Mouse (Mus musculus): Measurements from ENCODE around the gene Ptprm.

Ptprm gene

DNA sequence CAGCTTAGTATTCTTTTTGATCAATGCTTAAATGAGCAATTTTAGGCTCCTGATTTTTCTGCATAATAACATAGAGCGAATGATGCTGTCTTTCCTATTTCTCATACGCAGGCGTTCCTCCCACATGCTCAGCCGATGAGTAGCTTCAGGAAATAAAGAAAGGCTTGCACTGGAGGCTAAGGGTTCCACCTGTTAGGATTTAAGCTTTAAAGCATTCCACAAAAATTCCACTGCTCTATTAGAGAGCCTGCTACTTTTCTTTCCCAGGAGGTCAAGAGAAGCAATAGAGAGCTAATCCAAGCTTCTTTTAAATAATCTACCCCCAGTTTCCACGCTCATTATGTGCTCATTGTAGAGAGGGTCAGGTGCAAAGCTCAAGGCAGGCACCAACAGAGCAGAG is 127.3 kb downstream of the Ptprm start:
- DNase-seq (ENCODE audit: low read depth, low spot score), result no peak

DNA sequence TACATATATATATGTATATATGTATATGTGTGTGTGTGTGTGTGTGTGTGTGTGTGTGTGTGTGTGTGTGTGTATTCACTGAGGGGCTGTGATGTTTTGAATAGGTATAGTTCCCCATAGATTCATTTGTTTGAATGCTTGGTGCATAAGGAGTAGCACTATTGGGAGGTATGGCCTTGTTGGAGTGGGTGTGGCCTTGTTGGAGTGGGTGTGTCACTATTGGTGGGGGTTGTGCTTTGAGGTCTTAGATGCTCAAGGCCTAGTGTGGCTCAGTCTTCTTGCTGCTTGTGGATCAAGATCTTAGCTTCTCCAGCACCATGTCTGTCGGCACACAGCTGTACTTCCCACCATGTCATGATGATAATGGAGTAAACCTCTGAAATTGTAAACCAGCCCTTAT is 138.9 kb downstream of the Ptprm start:
- no peak for DNase-seq (ENCODE audit: low read depth, low spot score)

DNA sequence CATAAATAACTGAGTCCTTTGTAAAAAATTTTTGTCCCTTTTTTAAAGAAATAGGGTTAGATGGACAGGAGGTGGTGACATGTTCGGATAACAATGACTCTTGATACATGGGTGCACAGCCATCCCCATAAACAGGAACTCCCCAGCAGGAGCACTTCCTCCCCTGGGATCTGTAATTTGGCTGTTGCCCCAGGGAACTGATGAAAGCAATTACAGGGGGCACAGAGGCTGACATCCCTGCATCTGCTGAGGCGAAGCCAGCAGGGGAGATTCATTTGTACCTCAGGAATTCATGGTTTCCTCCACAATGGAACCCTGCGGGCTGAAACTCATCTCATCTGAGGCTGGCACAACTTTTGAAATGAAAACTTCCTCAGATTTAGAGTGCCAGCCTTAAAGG is 140.5 kb downstream of the Ptprm start:
- DNase-seq (ENCODE audit: low read depth, low spot score), result no peak

DNA sequence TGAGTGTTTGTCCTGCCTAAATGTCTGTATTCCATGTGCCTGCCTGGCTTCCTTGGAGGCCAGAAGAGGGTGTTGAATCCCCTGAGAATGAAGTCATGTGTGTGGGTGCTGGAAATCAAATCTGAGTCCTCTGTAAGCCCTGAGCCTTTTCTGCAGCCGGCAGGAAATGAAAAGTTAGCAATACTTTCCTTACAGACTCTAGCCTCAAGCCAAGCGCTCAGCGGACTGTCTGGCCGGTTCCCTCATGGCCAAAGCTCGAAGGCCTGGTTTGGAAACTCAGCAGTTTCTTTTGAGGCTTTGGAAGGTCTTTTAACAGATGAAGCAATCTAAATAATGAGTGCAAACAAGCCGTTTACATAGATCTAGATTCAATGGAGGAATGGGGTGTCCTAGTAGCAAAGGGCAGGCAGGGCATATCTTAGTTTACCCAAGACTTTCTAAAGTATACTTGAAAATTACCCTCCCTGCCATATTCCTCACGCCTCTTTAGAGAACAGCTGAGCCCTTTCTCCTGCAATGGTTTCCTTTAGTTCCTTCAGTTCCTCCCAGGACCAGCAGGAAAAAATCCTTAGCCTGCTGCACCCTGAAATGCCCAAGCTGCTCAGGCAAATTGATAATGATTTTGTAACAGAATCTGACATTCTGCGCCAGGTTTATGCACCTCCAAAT is 144.4 kb downstream of the Ptprm start:
- no peak for DNase-seq (ENCODE audit: low read depth, low spot score)

GRCm38 (mm10) chr17:67208600-67208999 is 145.7 kb downstream of the Ptprm start:
- no peak for DNase-seq (ENCODE audit: low read depth, low spot score)

- DNase-seq (ENCODE audit: low read depth, low spot score), result no peak
Observed at GRCm38 (mm10) chr17:67206984-67207383, 147.3 kb downstream of the Ptprm start.

DNA sequence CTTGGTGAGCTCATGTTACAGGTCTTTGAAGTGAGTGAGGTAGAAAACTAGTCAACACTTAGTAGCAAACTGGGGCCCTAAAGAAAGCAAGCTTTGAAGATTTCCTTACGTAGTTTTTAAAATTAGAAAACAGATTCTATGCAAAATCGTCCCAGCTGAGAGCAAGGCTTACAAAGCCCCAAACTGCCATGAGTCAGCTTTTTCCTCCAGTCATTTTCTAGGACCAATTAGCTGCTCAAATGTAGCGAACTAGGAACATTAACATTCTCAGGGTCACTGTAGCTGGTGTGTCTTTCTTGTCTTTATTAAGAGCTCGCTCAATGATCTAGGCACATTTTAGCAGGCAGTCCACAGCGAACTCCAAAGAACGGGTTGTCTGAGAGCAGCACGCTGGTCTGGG is 153.1 kb downstream of the Ptprm start:
- DNase-seq (ENCODE audit: low read depth, low spot score), result no peak

- DNase-seq (ENCODE audit: low read depth, low spot score), result no peak
Observed at GRCm38 (mm10) chr17:67193728-67194127, 160.5 kb downstream of the Ptprm start.

DNA sequence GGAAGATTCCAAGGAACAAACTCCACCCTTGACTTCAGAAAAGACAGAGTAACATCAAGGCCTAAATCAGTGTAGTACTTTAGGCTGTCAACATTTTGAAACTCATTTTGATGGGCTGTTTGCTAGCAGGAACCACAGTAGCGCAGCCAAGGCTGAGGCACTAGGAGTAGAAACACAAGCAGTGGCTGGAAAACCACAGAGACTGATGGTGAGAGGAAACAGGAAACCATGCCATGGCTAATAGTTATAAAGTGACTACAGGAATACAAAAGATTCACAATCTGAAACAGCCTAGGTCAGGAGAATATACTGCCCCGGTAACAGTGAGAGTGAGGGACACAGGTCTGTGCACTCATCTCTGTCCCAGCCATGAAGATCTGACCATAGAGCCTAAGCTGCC is 165.7 kb downstream of the Ptprm start:
- no peak for DNase-seq (ENCODE audit: low read depth, low spot score)

GRCm38 (mm10) chr17:67186879-67187278 is 167.4 kb downstream of the Ptprm start:
- DNase-seq (ENCODE audit: low read depth, low spot score), result no peak

- DNase-seq (ENCODE audit: low read depth, low spot score), result no peak
Observed at GRCm38 (mm10) chr17:67185942-67186341, 168.3 kb downstream of the Ptprm start.

- no peak for DNase-seq (ENCODE audit: low read depth, low spot score)
Observed at GRCm38 (mm10) chr17:67179446-67179845, 174.8 kb downstream of the Ptprm start.

DNA sequence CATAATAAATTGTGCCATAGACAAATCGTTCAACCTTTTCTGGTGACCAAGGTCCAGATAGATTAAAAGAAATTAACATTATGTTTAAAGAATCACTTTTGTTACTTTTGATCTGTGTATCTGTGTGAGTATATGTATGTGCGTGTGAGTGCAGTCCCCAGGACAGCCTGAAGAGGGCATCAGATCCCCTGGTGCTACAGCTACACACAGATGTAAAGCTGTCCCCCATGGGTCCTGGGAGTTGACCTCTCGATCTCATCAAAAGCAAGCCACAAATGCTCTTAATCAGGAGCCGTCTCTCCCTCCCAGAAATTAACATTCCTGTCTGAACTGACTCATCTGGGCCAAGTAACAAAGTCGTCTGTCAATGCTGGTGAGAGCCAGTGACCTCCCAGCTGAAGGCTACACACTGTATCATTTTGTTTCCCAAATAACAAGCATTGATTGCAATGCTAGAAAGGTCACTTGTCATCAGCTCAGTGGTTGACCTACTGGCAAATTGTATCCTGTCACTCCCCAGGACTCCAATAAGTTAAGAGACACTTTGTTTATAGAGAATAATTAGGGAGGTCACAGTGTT is 175.5 kb downstream of the Ptprm start:
- no peak for DNase-seq (ENCODE audit: low read depth, low spot score)

DNA sequence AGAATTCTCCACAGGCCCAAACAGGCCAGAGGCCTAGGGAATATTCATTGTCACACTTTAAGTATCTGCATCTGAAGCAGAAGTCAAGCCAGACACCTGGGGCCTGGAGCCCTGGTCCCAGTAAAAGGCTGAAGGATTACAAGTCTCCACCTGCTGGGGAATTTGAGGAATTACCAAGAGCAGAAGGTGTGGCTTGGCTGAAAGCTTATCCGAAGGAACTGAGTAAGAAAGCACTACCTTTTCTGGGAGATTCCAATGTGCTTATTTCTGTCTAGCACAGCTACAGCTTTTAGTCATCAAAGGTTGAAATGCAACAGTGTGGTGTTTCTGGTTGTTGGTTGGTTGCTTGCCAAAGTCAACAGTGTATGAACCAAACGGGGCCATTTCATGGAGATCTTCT is 178.4 kb downstream of the Ptprm start:
- DNase-seq (ENCODE audit: low read depth, low spot score), result peak; percentile 13

DNA sequence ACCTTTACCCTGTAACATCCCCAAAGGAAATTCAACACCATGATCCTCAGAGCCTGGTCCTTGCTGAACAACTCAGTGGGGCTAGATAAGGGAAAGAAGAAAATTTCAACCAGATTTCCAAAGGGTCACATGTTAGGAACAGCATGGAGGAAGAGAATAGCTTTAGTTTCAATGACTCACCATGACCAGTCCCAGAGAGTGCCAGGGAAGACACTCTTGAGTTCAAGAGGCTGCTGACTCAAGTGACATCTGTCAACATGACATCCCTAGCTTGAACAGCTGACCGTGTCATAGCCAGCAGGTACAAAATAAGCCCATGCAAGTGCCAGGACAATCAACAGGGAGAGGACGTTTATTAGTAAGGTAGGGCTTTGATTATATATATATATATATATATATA is 182.9 kb downstream of the Ptprm start:
- no peak for DNase-seq (ENCODE audit: low read depth, low spot score)

DNA sequence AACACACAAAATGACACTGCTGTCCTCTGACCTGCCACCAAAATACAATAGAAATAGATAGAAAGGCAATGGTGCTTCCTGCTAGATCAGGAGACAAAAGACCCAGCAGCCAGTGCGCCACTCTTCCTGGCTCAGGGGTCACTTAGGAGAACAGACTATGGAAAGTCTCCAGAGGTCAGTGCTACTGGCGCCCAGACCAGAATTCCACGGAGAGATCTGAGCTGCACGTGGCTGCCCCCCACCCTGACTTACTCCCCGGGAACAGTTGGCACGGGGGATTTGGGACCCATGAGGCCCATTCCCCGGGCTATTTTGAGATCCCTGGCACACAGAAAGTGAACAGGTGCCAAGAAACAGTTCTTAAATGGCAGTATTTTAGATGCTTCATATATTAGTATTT is 183.6 kb downstream of the Ptprm start:
- DNase-seq (ENCODE audit: low read depth, low spot score), result no peak

- DNase-seq (ENCODE audit: low read depth, low spot score), result no peak
Observed at GRCm38 (mm10) chr17:67165876-67166275, 188.4 kb downstream of the Ptprm start.

- no peak for DNase-seq (ENCODE audit: low read depth, low spot score)
Observed at GRCm38 (mm10) chr17:67159611-67160010, 194.6 kb downstream of the Ptprm start.

- DNase-seq (ENCODE audit: low read depth, low spot score), result no peak
Observed at GRCm38 (mm10) chr17:67157089-67157752, 197.0 kb downstream of the Ptprm start.

- DNase-seq (ENCODE audit: low read depth, low spot score), result no peak
Observed at GRCm38 (mm10) chr17:67152218-67152617, 202.0 kb downstream of the Ptprm start.

- no peak for DNase-seq (ENCODE audit: low read depth, low spot score)
Observed at GRCm38 (mm10) chr17:67150441-67150840, 203.8 kb downstream of the Ptprm start.

- DNase-seq (ENCODE audit: low read depth, low spot score), result no peak
Observed at GRCm38 (mm10) chr17:67142183-67142756, 212.0 kb downstream of the Ptprm start.

DNA sequence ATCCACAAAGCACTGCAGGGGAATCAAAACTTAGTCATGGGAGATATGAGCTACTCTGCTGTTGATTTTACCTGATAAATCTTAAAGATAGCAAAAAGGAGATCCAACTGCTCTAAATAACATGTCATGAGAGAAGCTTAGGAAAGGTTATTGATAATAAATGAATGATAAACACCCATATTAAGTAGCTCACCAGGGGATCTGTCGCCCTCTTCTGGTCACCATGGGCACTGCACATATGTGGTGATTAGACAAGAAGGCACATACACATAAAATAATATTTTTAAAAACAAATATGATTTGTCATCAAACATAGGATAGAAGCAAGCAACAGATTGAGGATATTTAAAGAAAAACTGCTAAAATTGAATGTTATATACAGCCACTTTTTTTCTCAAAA is 213.8 kb downstream of the Ptprm start:
- no peak for DNase-seq (ENCODE audit: low read depth, low spot score)
